Comparison of ENCODE assay signal across 21 mouse cellular contexts in genomic region chr11:113122137-113122536, GRCm38 (mm10).
DNase-seq lines count a peak whose midpoint lies in the region; ATAC-seq and TF ChIP-seq lines count a peak whose summit lies in the region.
"Had no signal": no experiment of that assay in that cellular context is flagged by ENCODE, and none has a peak within 500 bp of the region (broad histone marks: within the 10 kb centered on the region; RNA-seq: fewer than 3 reads in every experiment).

No protein-coding gene starts in this region.

- H3K36me3 ChIP-seq in forebrain, embryonic 12.5 days (replicated peaks): no peaks in the 10 kb centered on the region
- H3K36me3 ChIP-seq in forebrain, postnatal 0 days (ENCODE audit: insufficient read depth): no peaks in the 10 kb centered on the region
- H3K36me3 ChIP-seq in midbrain, embryonic 12.5 days: no peaks in the 10 kb centered on the region
- no peaks in the 10 kb centered on the region for H3K36me3 ChIP-seq in midbrain, postnatal 0 days (ENCODE audit: insufficient read depth, low read length)
- H3K36me3 ChIP-seq in limb, embryonic 15.5 days: no peaks in the 10 kb centered on the region
- H3K36me3 ChIP-seq: embryonic facial prominence, embryonic 15.5 days had no signal

- intact Hi-C loops in heart, postnatal 36 days (cut with DNase I): no loop called here

- H3K4me1 ChIP-seq in forebrain, embryonic 12.5 days: peaks cover 39% of the 10 kb centered on the region
- H3K4me1 ChIP-seq in forebrain, postnatal 0 days (ENCODE audit: insufficient read depth): 0 out of 2 replicates have a peak, but pooled peaks cover 14% of the 10 kb centered on the region
- peaks cover 38% of the 10 kb centered on the region for H3K4me1 ChIP-seq in midbrain, embryonic 12.5 days
- peaks cover 7% of the 10 kb centered on the region for H3K4me1 ChIP-seq in midbrain, postnatal 0 days (ENCODE audit: insufficient read depth, low read length)
- peaks cover 23% of the 10 kb centered on the region for H3K4me1 ChIP-seq in limb, embryonic 15.5 days

- DNase-seq in forebrain, postnatal 0 days: no peak
- no peak for DNase-seq in midbrain, postnatal 0 days (ENCODE audit: low spot score)
- DNase-seq in forelimb bud, embryonic 11.5 days (ENCODE audit: low read depth, low spot score): peak; percentile 56
- DNase-seq in heart, postnatal 36 days: no peak
- DNase-seq in retina, embryonic 14.5 days (ENCODE audit: low spot score): no peak
- DNase-seq: adrenal gland, postnatal 25 days; cerebellum, adult 9-11 months; gastrocnemius, postnatal 14 days; heart, adult 11 months; kidney, adult 2 months; left cerebral cortex, postnatal 4 days; lung, embryonic 14.5 days; lung, postnatal 4 days had no signal

- 63% methylated on average over 9 of the region's 9 CpGs for WGBS in forebrain, embryonic 12.5 days
- 40% methylated on average over 9 of the region's 9 CpGs for WGBS in forebrain, postnatal 0 days
- WGBS in midbrain, embryonic 12.5 days: 66% methylated on average over 9 of the region's 9 CpGs
- WGBS in midbrain, postnatal 0 days: 47% methylated on average over 9 of the region's 9 CpGs
- 32% methylated on average over 9 of the region's 9 CpGs for WGBS in limb, embryonic 15.5 days

- TF ChIP-seq CTCF in forebrain, postnatal 0 days (IDR thresholded peaks at IDR 0.05; ENCODE audit: low read depth): no peak
- no peak for TF ChIP-seq CTCF in midbrain, postnatal 0 days (IDR thresholded peaks at IDR 0.05)

- peak overlapping the region; percentile 31 for H3K27ac ChIP-seq in forebrain, embryonic 12.5 days
- no peak overlapping the region for H3K27ac ChIP-seq in forebrain, postnatal 0 days (ENCODE audit: low read depth, low read length)
- H3K27ac ChIP-seq in midbrain, embryonic 12.5 days (replicated peaks): 0 out of 2 replicates have a peak overlapping the region, but pooled peaks have one; percentile 6
- H3K27ac ChIP-seq in midbrain, postnatal 0 days (ENCODE audit: low read depth, low read length): no peak overlapping the region
- peak overlapping the region; percentile 40; the same call in 1 of the 2 replicates for H3K27ac ChIP-seq in limb, embryonic 15.5 days
- H3K27ac ChIP-seq: embryonic facial prominence, embryonic 15.5 days; kidney, postnatal 0 days; liver, embryonic 14.5 days; neural tube, embryonic 12.5 days had no signal

- no peak overlapping the region for H3K9ac ChIP-seq in forebrain, embryonic 12.5 days
- H3K9ac ChIP-seq in forebrain, postnatal 0 days: no peak overlapping the region
- H3K9ac ChIP-seq in midbrain, embryonic 12.5 days (replicated peaks): no peak overlapping the region
- no peak overlapping the region for H3K9ac ChIP-seq in midbrain, postnatal 0 days (replicated peaks; ENCODE audit: low read length, poor library complexity, severe bottlenecking)
- no peak overlapping the region for H3K9ac ChIP-seq in limb, embryonic 15.5 days
- H3K9ac ChIP-seq: embryonic facial prominence, embryonic 15.5 days; liver, embryonic 14.5 days; lung, embryonic 14.5 days; neural tube, embryonic 12.5 days had no signal

- no peaks in the 10 kb centered on the region for H3K27me3 ChIP-seq in forebrain, embryonic 12.5 days
- no peaks in the 10 kb centered on the region for H3K27me3 ChIP-seq in forebrain, postnatal 0 days (ENCODE audit: insufficient read depth, low read length)
- no peaks in the 10 kb centered on the region for H3K27me3 ChIP-seq in midbrain, embryonic 12.5 days
- H3K27me3 ChIP-seq in midbrain, postnatal 0 days (ENCODE audit: insufficient read depth, low read length): no peaks in the 10 kb centered on the region
- no peaks in the 10 kb centered on the region for H3K27me3 ChIP-seq in limb, embryonic 15.5 days
- H3K27me3 ChIP-seq: embryonic facial prominence, embryonic 15.5 days; neural tube, embryonic 12.5 days had no signal

- H3K9me3 ChIP-seq in forebrain, embryonic 12.5 days: no peaks in the 10 kb centered on the region
- no peaks in the 10 kb centered on the region for H3K9me3 ChIP-seq in forebrain, postnatal 0 days (ENCODE audit: low read length)
- peaks cover 5% of the 10 kb centered on the region; the same call in 1 of the 2 replicates for H3K9me3 ChIP-seq in midbrain, embryonic 12.5 days
- no peaks in the 10 kb centered on the region for H3K9me3 ChIP-seq in midbrain, postnatal 0 days (ENCODE audit: low read length)
- no peaks in the 10 kb centered on the region for H3K9me3 ChIP-seq in limb, embryonic 15.5 days
- H3K9me3 ChIP-seq: embryonic facial prominence, embryonic 15.5 days; neural tube, embryonic 12.5 days had no signal

- no peak overlapping the region for H3K4me3 ChIP-seq in forebrain, embryonic 12.5 days (replicated peaks)
- H3K4me3 ChIP-seq in forebrain, postnatal 0 days (ENCODE audit: low read depth, low read length): no peak overlapping the region
- H3K4me3 ChIP-seq in midbrain, embryonic 12.5 days: no peak overlapping the region
- H3K4me3 ChIP-seq in midbrain, postnatal 0 days (ENCODE audit: low read depth, low read length): no peak overlapping the region
- H3K4me3 ChIP-seq in limb, embryonic 15.5 days: no peak overlapping the region
- H3K4me3 ChIP-seq: embryonic facial prominence, embryonic 15.5 days; neural tube, embryonic 12.5 days had no signal

- H3K4me2 ChIP-seq in forebrain, embryonic 12.5 days: no peak overlapping the region
- H3K4me2 ChIP-seq in forebrain, postnatal 0 days (ENCODE audit: low read depth): no peak overlapping the region
- H3K4me2 ChIP-seq in midbrain, embryonic 12.5 days (replicated peaks): no peak overlapping the region
- H3K4me2 ChIP-seq in midbrain, postnatal 0 days (ENCODE audit: low read depth, low read length, poor library complexity, severe bottlenecking): no peak overlapping the region
- no peak overlapping the region for H3K4me2 ChIP-seq in limb, embryonic 15.5 days
- H3K4me2 ChIP-seq: embryonic facial prominence, embryonic 15.5 days; lung, embryonic 14.5 days had no signal

- no peak for ATAC-seq in forebrain, embryonic 12.5 days (ENCODE audit: low FRiP score)
- ATAC-seq in forebrain, postnatal 0 days: no peak
- ATAC-seq in midbrain, embryonic 12.5 days (ENCODE audit: low FRiP score, low read depth): 0 out of 2 replicates have a peak, but pooled peaks have one; percentile 6
- no peak for ATAC-seq in midbrain, postnatal 0 days (ENCODE audit: low FRiP score)
- no peak for ATAC-seq in limb, embryonic 15.5 days (ENCODE audit: insufficient number of reproducible peaks, low FRiP score, low TSS enrichment, low read depth)
- ATAC-seq: inflammation-experienced regulatory T-cells, adult 6 months had no signal

Comparison
In these comparisons a context has a peak if more than half of its experiments do, and no peak if none do; other contexts are left out.
1. H3K27ac ChIP-seq: peak in forebrain, embryonic 12.5 days (single experiment), midbrain, embryonic 12.5 days (single experiment) and limb, embryonic 15.5 days (single experiment); none in forebrain, postnatal 0 days (single experiment) and midbrain, postnatal 0 days (single experiment).